Mouse (Mus musculus) forebrain, embryonic 11.5 days (tissue): Measurements from ENCODE around the gene Camk1d. TPM values are rescaled to one million over a fixed set of nuclear protein-coding genes. Genes with fewer than 3 reads are reported as not detected.

Experiments
- ATAC-seq: fragments of 200-750 bp; cut with Nextera tagmentation; replicated peaks from 2 replicates; pipeline ENCODE4 v1.8.0; 2017; ENCODE audit warnings: moderate TSS enrichment; ENCODE audit not compliant: low FRiP score
- DNase-seq: peaks from one replicate; pipeline ENCODE4 v3.0.0-alpha.2; 2017; ENCODE audit warnings: low spot score
- H3K27ac ChIP-seq: fragments of 300-500 bp; sonication (generic); 2 replicates; pipeline ENCODE4 v1.5.1; 2014; ENCODE audit warnings: low read depth, low read length
- H3K27me3 ChIP-seq: fragments of 300-500 bp; sonication (generic); 2 replicates; pipeline ENCODE4 v1.6.1; 2014; ENCODE audit warnings: mild to moderate bottlenecking, low read length, mixed read lengths; ENCODE audit not compliant: control insufficient read depth, insufficient read depth
- H3K36me3 ChIP-seq: fragments of 300-500 bp; sonication (generic); 2 replicates; pipeline ENCODE4 v1.6.1; 2014; ENCODE audit warnings: mild to moderate bottlenecking, low read length, moderate library complexity, mixed read lengths; ENCODE audit not compliant: control insufficient read depth, insufficient read depth
- H3K4me1 ChIP-seq: fragments of 300-500 bp; sonication (generic); replicated peaks from 2 replicates; pipeline ENCODE4 v1.6.1; 2014; ENCODE audit warnings: low read length, mixed read lengths; ENCODE audit not compliant: control insufficient read depth, insufficient read depth
- H3K4me2 ChIP-seq: fragments of 300-500 bp; sonication (generic); 2 replicates; pipeline ENCODE4 v1.6.1; 2014; ENCODE audit warnings: low read depth, mild to moderate bottlenecking, low read length, moderate library complexity, mixed read lengths; ENCODE audit not compliant: severe bottlenecking
- H3K4me3 ChIP-seq: fragments of 300-500 bp; sonication (generic); 2 replicates; pipeline ENCODE4 v1.5.1; 2014; ENCODE audit warnings: low read depth, low read length
- H3K9ac ChIP-seq: fragments of 300-500 bp; sonication (generic); 2 replicates; pipeline ENCODE4 v1.6.1; 2014; ENCODE audit warnings: low read length
- H3K9me3 ChIP-seq: fragments of 300-500 bp; sonication (generic); 2 replicates; pipeline ENCODE4 v1.6.1; 2016; ENCODE audit warnings: low read length, mixed read lengths; ENCODE audit not compliant: control insufficient read depth
- WGBS: fragments of 180-500 bp; shearing (Covaris S2); extraction: QIAGEN DNeasy Blood & Tissue Kit; methylation state at CpG from one replicate; pipeline ENCODE4 v1.1.7; 2014; 5-methylcytosine and 5-hydroxymethylcytosine counted together
- polyA plus RNA-seq: library from polyadenylated mRNA; unstranded; fragments of >200 nt; fragmentation: Nextera tagmentation; extraction: Ambion mirVana; gene quantifications from 2 replicates; pipeline ENCODE4 v1.2.1, GENCODE M21; 2014

Gene Camk1d
- polyA plus RNA-seq, 1 experiment from 2014 or later: 2.2 TPM

- H3K4me1 ChIP-seq: no peaks in the 10 kb centered on the region
- H3K4me2 ChIP-seq: no peak overlapping the region
- no peaks in the 10 kb centered on the region for H3K36me3 ChIP-seq
- H3K9me3 ChIP-seq: no peaks in the 10 kb centered on the region
- H3K9ac ChIP-seq: no peak overlapping the region
- 85% methylated on average over 6 of the region's 6 CpGs for WGBS
- H3K4me3 ChIP-seq: no peak overlapping the region
- no peaks in the 10 kb centered on the region for H3K27me3 ChIP-seq
- no peak overlapping the region for H3K27ac ChIP-seq
- ATAC-seq: no peak
- no peak for DNase-seq
Observed at GRCm38 (mm10) chr2:5417158-5418032, 296.9 kb downstream of the Camk1d start.

GRCm38 (mm10) chr2:5411774-5412173 is 302.5 kb downstream of the Camk1d start:
- 67% methylated on average over 2 of the region's 2 CpGs for WGBS
- no peak for ATAC-seq
- H3K27ac ChIP-seq: no peak overlapping the region
- H3K4me1 ChIP-seq: no peaks in the 10 kb centered on the region
- no peak overlapping the region for H3K4me3 ChIP-seq
- no peaks in the 10 kb centered on the region for H3K36me3 ChIP-seq
- H3K27me3 ChIP-seq: no peaks in the 10 kb centered on the region
- H3K9me3 ChIP-seq: no peaks in the 10 kb centered on the region
- H3K4me2 ChIP-seq: no peak overlapping the region
- H3K9ac ChIP-seq: no peak overlapping the region
- DNase-seq: no peak

GRCm38 (mm10) chr2:5403850-5404249 is 310.5 kb downstream of the Camk1d start:
- Histone ChIP-seq H3K4me1 (no peaks in the 10 kb centered on the region), H3K27ac (no peak overlapping the region), H3K27me3 (no peaks in the 10 kb centered on the region), H3K9ac (no peak overlapping the region), H3K4me2 (no peak overlapping the region), H3K9me3 (no peaks in the 10 kb centered on the region), H3K4me3 (no peak overlapping the region), H3K36me3 (no peaks in the 10 kb centered on the region)
- ATAC-seq (no peak), DNase-seq (no peak)
- WGBS: 60% methylated on average over 3 of the region's 3 CpGs

- Histone ChIP-seq H3K4me3 (no peak overlapping the region), H3K9me3 (no peaks in the 10 kb centered on the region), H3K36me3 (no peaks in the 10 kb centered on the region), H3K27me3 (no peaks in the 10 kb centered on the region), H3K9ac (no peak overlapping the region), H3K27ac (no peak overlapping the region), H3K4me2 (no peak overlapping the region), H3K4me1 (0 out of 2 replicates have a peak, but pooled peaks cover 3% of the 10 kb centered on the region)
- WGBS: 93% methylated on average over 12 of the region's 12 CpGs
- ATAC-seq: no peak
- no peak for DNase-seq
Observed at GRCm38 (mm10) chr2:5402036-5402435, 312.3 kb downstream of the Camk1d start.

GRCm38 (mm10) chr2:5398505-5398904 is 315.8 kb downstream of the Camk1d start:
- Histone ChIP-seq H3K4me2 (no peak overlapping the region), H3K4me3 (no peak overlapping the region), H3K36me3 (no peaks in the 10 kb centered on the region), H3K9me3 (no peaks in the 10 kb centered on the region), H3K27me3 (no peaks in the 10 kb centered on the region), H3K9ac (no peak overlapping the region), H3K4me1 (0 out of 2 replicates have a peak, but pooled peaks cover 3% of the 10 kb centered on the region), H3K27ac (no peak overlapping the region)
- DNase-seq: no peak
- ATAC-seq: peak; percentile 58; the same call in 1 of the 2 replicates
- WGBS: 83% methylated on average over 9 of the region's 9 CpGs

- H3K36me3 ChIP-seq: no peaks in the 10 kb centered on the region
- DNase-seq (no peak), ATAC-seq (peak; percentile 79)
- H3K4me3 ChIP-seq: no peak overlapping the region
- H3K27me3 ChIP-seq: no peaks in the 10 kb centered on the region
- 0 out of 2 replicates have a peak, but pooled peaks cover 3% of the 10 kb centered on the region for H3K4me1 ChIP-seq
- WGBS: 27% methylated on average over 6 of the region's 6 CpGs
- no peaks in the 10 kb centered on the region for H3K9me3 ChIP-seq
- peak overlapping the region; percentile 33; the same call in 1 of the 2 replicates for H3K27ac ChIP-seq
- no peak overlapping the region for H3K4me2 ChIP-seq
- no peak overlapping the region for H3K9ac ChIP-seq
Observed at GRCm38 (mm10) chr2:5398043-5398442, 316.3 kb downstream of the Camk1d start.

GRCm38 (mm10) chr2:5397468-5397867 is 316.8 kb downstream of the Camk1d start:
- 61% methylated on average over 3 of the region's 3 CpGs for WGBS
- Histone ChIP-seq H3K9ac (no peak overlapping the region), H3K27me3 (no peaks in the 10 kb centered on the region), H3K9me3 (no peaks in the 10 kb centered on the region), H3K36me3 (no peaks in the 10 kb centered on the region), H3K4me3 (no peak overlapping the region), H3K4me1 (0 out of 2 replicates have a peak, but pooled peaks cover 3% of the 10 kb centered on the region), H3K4me2 (no peak overlapping the region), H3K27ac (peak overlapping the region; percentile 33; the same call in 1 of the 2 replicates)
- DNase-seq (no peak), ATAC-seq (no peak)

- ATAC-seq: no peak
- H3K4me1 ChIP-seq: 0 out of 2 replicates have a peak, but pooled peaks cover 3% of the 10 kb centered on the region
- H3K9me3 ChIP-seq: no peaks in the 10 kb centered on the region
- no peak overlapping the region for H3K9ac ChIP-seq
- no peak for DNase-seq
- WGBS: 69% methylated on average over 1 of the region's 1 CpGs
- H3K4me2 ChIP-seq: no peak overlapping the region
- no peaks in the 10 kb centered on the region for H3K36me3 ChIP-seq
- no peak overlapping the region for H3K27ac ChIP-seq
- H3K4me3 ChIP-seq: no peak overlapping the region
- H3K27me3 ChIP-seq: no peaks in the 10 kb centered on the region
Observed at GRCm38 (mm10) chr2:5396415-5396814, 317.9 kb downstream of the Camk1d start.
